Mouse (Mus musculus): ENCODE data around the gene Olfr432. TPM values are rescaled to one million over a fixed set of nuclear protein-coding genes. Genes with fewer than 3 reads are reported as not detected.
"Not testable (repeated sequence)": the region's sequence is repeated elsewhere in the genome, so short reads cannot be mapped to it uniquely, and the experiment has no call there.

The Olfr432 gene
- polyA plus RNA-seq, 1 experiment = not detected

DNA sequence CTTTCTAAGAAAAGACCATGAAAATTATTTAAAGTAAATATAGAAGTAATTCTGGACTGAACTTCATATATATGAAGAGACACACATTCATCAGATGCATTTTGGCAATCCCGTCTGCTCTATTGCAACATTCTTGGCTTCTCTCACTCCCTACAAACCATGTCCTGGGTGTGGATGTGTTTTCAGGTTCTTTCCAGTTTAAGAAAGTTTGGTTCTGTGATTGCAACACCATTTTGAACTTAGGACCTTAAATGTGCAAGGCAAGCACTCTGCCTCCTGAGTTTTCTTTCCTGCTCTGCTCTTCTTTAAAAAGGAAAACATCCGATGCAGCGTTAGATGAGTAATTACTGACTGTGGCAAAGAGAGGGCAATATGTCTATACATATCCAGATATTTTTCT lies 10.5 kb upstream of the Olfr432 start:
- Histone ChIP-seq H3K4me2 (ENCODE audit: low read depth) (no peak overlapping the region), H3K27me3 (ENCODE audit: control insufficient read depth, insufficient read depth, insufficient read length) (no peaks in the 10 kb centered on the region), H3K36me3 (ENCODE audit: control insufficient read depth, insufficient read depth) (no peaks in the 10 kb centered on the region), H3K79me2 (ENCODE audit: control insufficient read depth, insufficient read depth) (no peaks in the 10 kb centered on the region), H3ac (ENCODE audit: control insufficient read depth, insufficient read length) (no peak overlapping the region), H3K4me3 (no peak overlapping the region)
- TF ChIP-seq MYOG (IDR thresholded peaks at IDR 0.05; ENCODE audit: control insufficient read depth in 1 of 3, insufficient read depth in 1 of 3, insufficient read length in 2 of 3, low read depth in 2 of 3) = no peak
- TF ChIP-seq E2F4 (IDR thresholded peaks at IDR 0.05; ENCODE audit: insufficient read depth) = no peak
- TF ChIP-seq USF1 (IDR thresholded peaks at IDR 0.05; ENCODE audit: low read depth) = no peak
- TF ChIP-seq TCF3 (IDR thresholded peaks at IDR 0.05; ENCODE audit: insufficient read length, low read depth) = no peak
- 0 out of 2 replicates have a peak, but pooled peaks have one; percentile 20 for TF ChIP-seq CEBPB (IDR thresholded peaks at IDR 0.05; ENCODE audit: insufficient read depth, poor library complexity, severe bottlenecking)
- no peak for TF ChIP-seq MYOD1 (IDR thresholded peaks at IDR 0.05; ENCODE audit: control insufficient read depth in 1 of 3, insufficient read length in 2 of 3, low read depth in 2 of 3)
- no peak for TF ChIP-seq TCF12 (IDR thresholded peaks at IDR 0.05; ENCODE audit: insufficient read depth, poor library complexity, severe bottlenecking)

DNA sequence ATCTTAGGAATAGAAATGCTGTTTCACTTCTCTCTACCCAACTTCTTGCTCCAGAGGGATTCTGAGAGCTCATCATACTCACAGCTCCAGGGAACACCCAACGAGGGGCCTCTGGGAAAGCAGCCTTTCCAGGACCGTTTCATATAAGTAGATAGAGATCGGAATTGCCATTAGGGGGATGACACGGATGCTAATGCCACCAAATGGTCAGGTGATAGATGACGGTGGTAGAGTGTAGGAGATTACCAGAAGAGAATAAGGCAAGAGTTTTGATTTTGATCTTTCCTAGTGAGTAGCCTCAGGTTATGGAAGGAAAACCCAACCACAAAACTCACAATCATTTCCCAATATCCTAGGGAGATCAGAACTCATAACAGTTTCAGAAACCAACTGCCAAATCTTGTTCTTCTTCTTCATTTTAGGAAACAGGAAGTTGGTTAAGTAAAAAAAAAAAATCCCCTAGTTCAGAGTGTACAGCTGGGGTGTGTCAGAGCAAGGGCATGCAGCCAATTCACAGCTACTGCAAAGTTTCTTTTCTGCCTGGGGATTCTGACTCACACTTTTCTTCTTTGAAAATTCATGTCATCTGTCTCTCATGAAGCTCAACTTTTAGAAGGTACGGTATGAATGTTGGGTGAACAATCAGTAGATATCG lies 8.4 kb upstream of the Olfr432 start, which contains the start of gene Olfr433:
Olfr433 (plus strand) TSS at position 183 of the 655 bp plus-strand sequence.
- H3K4me2 ChIP-seq (ENCODE audit: low read depth) = no peak within 1 kb of the TSS
- TF ChIP-seq SRF (IDR thresholded peaks at IDR 0.05; ENCODE audit: control insufficient read depth, insufficient read length, low read depth) (no peak), MYOD1 (IDR thresholded peaks at IDR 0.05; ENCODE audit: control insufficient read depth in 1 of 3, insufficient read length in 2 of 3, low read depth in 2 of 3) (no peak), POLR2A (IDR thresholded peaks at IDR 0.05; ENCODE audit: insufficient read length, low read depth) (no peak), E2F4 (IDR thresholded peaks at IDR 0.05; ENCODE audit: insufficient read depth) (no peak), POLR2AphosphoS2 (IDR thresholded peaks at IDR 0.05; ENCODE audit: insufficient read length, low read depth) (no peak), TCF12 (IDR thresholded peaks at IDR 0.05; ENCODE audit: insufficient read depth, poor library complexity, severe bottlenecking) (no peak), MYOG (IDR thresholded peaks at IDR 0.05; ENCODE audit: control insufficient read depth in 1 of 3, insufficient read depth in 1 of 3, insufficient read length in 2 of 3, low read depth in 2 of 3) (no peak), MAX (IDR thresholded peaks at IDR 0.05; ENCODE audit: low read depth) (no peak), USF1 (IDR thresholded peaks at IDR 0.05; ENCODE audit: low read depth) (no peak), REST (IDR thresholded peaks at IDR 0.05; ENCODE audit: insufficient read depth, insufficient read length) (no peak), CEBPB (IDR thresholded peaks at IDR 0.05; ENCODE audit: insufficient read depth, poor library complexity, severe bottlenecking) (no peak), TCF3 (IDR thresholded peaks at IDR 0.05; ENCODE audit: insufficient read length, low read depth) (no peak)
- H3ac ChIP-seq (ENCODE audit: control insufficient read depth, insufficient read length) = no peak within 1 kb of the TSS
- no peak within 1 kb of the TSS for H3K4me3 ChIP-seq
- H3K79me2 ChIP-seq (ENCODE audit: control insufficient read depth, insufficient read depth) = no peaks in the 10 kb centered on the region
- H3K36me3 ChIP-seq (ENCODE audit: control insufficient read depth, insufficient read depth) = no peaks in the 10 kb centered on the region
- no peaks in the 10 kb centered on the region for H3K27me3 ChIP-seq (ENCODE audit: control insufficient read depth, insufficient read depth, insufficient read length)

DNA sequence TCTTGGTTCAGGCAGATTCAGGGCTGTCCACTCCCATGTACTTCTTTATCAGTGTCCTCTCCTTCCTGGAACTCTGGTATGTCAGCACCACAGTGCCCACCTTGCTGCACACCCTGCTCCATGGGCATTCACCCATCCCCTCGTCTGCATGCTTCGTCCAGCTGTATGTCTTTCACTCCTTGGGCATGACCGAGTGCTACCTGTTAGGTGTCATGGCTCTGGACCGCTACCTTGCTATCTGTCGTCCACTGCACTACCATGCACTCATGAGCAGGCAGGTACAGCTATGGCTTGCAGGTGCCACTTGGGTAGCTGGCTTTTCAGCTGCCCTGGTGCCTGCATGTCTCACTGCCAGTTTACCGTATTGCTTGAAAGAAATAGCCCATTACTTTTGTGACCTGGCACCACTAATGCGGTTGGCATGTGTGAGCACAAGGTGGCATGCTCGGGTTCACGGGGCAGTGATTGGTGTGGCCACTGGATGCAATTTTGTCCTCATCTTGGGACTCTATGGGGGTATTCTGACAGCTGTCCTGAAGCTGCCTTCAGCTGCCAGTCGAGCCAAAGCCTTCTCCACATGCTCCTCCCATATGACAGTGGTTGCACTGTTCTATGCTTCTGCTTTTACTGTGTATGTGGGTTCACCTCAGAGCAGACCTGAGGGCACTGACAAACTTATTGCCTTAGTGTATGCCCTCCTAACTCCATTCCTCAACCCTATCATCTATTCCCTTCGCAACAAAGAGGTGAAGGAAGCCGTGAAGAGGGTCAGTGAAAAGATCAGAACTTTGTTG lies 6.7 kb upstream of the Olfr432 start:
- not testable (repeated sequence) for H3K4me2 ChIP-seq (ENCODE audit: low read depth); H3ac ChIP-seq (ENCODE audit: control insufficient read depth, insufficient read length); H3K27me3 ChIP-seq (ENCODE audit: control insufficient read depth, insufficient read depth, insufficient read length); H3K79me2 ChIP-seq (ENCODE audit: control insufficient read depth, insufficient read depth); H3K36me3 ChIP-seq (ENCODE audit: control insufficient read depth, insufficient read depth); H3K4me3 ChIP-seq

DNA sequence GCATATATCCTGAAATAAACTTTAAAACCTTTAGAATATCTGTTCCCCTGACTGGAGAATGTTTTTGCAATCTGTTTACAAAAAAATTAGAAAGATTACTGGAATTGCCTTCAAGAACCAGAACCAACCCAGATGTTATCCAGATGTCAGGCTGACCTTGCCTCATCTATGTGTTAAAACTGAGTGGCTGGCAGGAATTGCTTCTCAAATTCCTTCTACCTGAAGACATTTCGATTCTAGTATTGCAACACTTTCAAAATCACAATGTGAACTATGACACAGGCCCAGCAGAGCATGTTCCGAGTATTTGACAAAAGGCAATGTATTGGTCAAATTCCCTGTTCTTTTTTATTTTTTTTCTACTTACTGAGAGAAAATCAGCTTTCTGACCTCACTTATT lies 4.6 kb upstream of the Olfr432 start:
- TF ChIP-seq SRF (IDR thresholded peaks at IDR 0.05; ENCODE audit: control insufficient read depth, insufficient read length, low read depth) (no peak), MAX (IDR thresholded peaks at IDR 0.05; ENCODE audit: low read depth) (no peak), MYOG (IDR thresholded peaks at IDR 0.05; ENCODE audit: control insufficient read depth in 1 of 3, insufficient read depth in 1 of 3, insufficient read length in 2 of 3, low read depth in 2 of 3) (no peak), USF1 (IDR thresholded peaks at IDR 0.05; ENCODE audit: low read depth) (no peak), MYOD1 (IDR thresholded peaks at IDR 0.05; ENCODE audit: control insufficient read depth in 1 of 3, insufficient read length in 2 of 3, low read depth in 2 of 3) (no peak), E2F4 (IDR thresholded peaks at IDR 0.05; ENCODE audit: insufficient read depth) (no peak), POLR2AphosphoS2 (IDR thresholded peaks at IDR 0.05; ENCODE audit: insufficient read length, low read depth) (no peak), TCF3 (IDR thresholded peaks at IDR 0.05; ENCODE audit: insufficient read length, low read depth) (no peak), TCF12 (IDR thresholded peaks at IDR 0.05; ENCODE audit: insufficient read depth, poor library complexity, severe bottlenecking) (no peak), POLR2A (IDR thresholded peaks at IDR 0.05; ENCODE audit: insufficient read length, low read depth) (no peak), CEBPB (IDR thresholded peaks at IDR 0.05; ENCODE audit: insufficient read depth, poor library complexity, severe bottlenecking) (no peak), REST (IDR thresholded peaks at IDR 0.05; ENCODE audit: insufficient read depth, insufficient read length) (no peak)
- Histone ChIP-seq H3K4me2 (ENCODE audit: low read depth) (no peak overlapping the region), H3ac (ENCODE audit: control insufficient read depth, insufficient read length) (no peak overlapping the region), H3K79me2 (ENCODE audit: control insufficient read depth, insufficient read depth) (no peaks in the 10 kb centered on the region), H3K27me3 (ENCODE audit: control insufficient read depth, insufficient read depth, insufficient read length) (no peaks in the 10 kb centered on the region), H3K4me3 (no peak overlapping the region), H3K36me3 (ENCODE audit: control insufficient read depth, insufficient read depth) (no peaks in the 10 kb centered on the region)

DNA sequence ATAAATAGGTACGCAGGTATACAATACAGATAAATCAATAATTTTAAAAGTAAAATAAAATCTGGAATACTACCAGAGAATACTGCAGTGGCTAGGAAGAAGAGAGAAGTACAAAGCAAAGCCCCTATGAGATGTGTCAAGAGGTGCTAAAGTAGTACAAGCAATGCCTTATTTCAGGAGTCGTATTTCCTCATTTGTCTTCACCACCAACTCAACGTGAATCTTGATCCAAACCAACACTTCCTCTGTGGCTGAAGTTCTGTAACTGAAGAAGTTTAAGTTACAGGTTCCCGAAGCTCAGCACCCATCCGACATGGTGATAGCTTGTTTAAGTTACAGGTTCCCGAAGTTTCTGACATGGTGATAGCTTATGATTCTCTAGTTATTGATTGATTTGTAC lies 778 bp upstream of the Olfr432 start:
- H3K36me3 ChIP-seq (ENCODE audit: control insufficient read depth, insufficient read depth); H3K4me2 ChIP-seq (ENCODE audit: low read depth); H3ac ChIP-seq (ENCODE audit: control insufficient read depth, insufficient read length); H3K27me3 ChIP-seq (ENCODE audit: control insufficient read depth, insufficient read depth, insufficient read length); H3K79me2 ChIP-seq (ENCODE audit: control insufficient read depth, insufficient read depth); H3K4me3 ChIP-seq: not testable (repeated sequence)

DNA sequence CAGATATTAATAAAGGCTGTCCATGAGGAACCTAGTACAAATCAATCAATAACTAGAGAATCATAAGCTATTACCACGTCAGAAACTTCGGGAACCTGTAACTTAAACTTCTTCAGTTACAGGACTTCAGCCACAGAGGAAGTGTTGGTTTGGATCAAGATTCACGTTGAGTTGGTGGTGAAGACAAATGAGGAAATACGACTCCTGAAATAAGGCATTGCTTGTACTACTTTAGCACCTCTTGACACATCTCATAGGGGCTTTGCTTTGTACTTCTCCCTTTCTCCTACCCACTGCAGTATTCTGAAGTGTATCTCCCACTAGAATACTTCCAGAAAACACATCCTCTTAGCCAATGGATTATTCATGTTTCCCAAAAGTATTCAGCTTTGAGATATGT lies 352 bp downstream of the Olfr432 start:
- H3K4me3 ChIP-seq; H3ac ChIP-seq (ENCODE audit: control insufficient read depth, insufficient read length); H3K36me3 ChIP-seq (ENCODE audit: control insufficient read depth, insufficient read depth); H3K4me2 ChIP-seq (ENCODE audit: low read depth); H3K79me2 ChIP-seq (ENCODE audit: control insufficient read depth, insufficient read depth); H3K27me3 ChIP-seq (ENCODE audit: control insufficient read depth, insufficient read depth, insufficient read length): not testable (repeated sequence)

All from myocyte (in vitro differentiated cells).